Comparison of ENCODE assay signal across 7 mouse cellular contexts in the genomic region with DNA sequence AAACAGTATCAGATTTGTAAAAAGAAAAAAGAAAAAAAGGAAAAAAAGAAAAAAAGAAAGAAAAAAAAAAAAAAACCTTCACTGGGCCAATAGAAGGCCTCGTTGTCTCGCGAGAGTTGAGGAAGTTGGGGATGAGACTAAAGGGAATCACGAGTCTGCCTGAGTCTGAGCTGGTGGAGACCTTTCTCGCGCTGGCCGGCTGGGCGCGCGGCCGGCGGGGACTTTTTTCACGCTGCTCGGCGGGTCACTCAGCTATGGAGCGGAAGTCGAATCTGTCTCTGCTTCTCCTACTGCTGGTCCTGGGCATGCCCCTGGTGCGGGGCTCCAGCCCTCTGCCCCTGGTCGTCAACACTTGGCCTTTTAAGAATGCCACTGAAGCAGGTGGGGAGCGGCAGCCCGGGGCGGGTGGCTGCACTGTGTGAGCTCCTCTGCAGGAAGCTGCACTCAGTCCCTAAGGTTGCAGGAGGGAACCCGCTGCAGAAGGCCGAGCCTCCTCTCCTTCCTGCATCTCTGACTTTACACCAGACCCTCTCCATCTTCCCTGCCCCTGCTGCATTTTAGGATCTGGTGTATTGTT. TPM values are rescaled to one million over a fixed set of nuclear protein-coding genes. Genes with fewer than 3 reads are reported as not detected.
DNase-seq lines count a peak whose midpoint lies in the region; ATAC-seq and TF ChIP-seq lines count a peak whose summit lies in the region.

TSS of gene Aga (plus strand) at position 177 of the 577 bp plus-strand sequence.

- peaks cover 9% of the 10 kb centered on the region for H3K4me1 ChIP-seq in embryonic facial prominence, embryonic 10.5 days
- H3K4me1 ChIP-seq in intestine, postnatal 0 days (replicated peaks; ENCODE audit: control insufficient read depth, insufficient read depth, low read length): 0 out of 2 replicates have a peak, but pooled peaks cover 4% of the 10 kb centered on the region
- H3K4me1 ChIP-seq in midbrain, embryonic 12.5 days: 0 out of 2 replicates have a peak, but pooled peaks cover 6% of the 10 kb centered on the region
- H3K4me1 ChIP-seq in small intestine, adult 2 months (ENCODE audit: control insufficient read depth, insufficient read depth, insufficient read length, low read length): no peaks in the 10 kb centered on the region

- WGBS in embryonic facial prominence, embryonic 10.5 days: under 1% methylated on average over 24 of the region's 24 CpGs
- WGBS in intestine, postnatal 0 days: under 1% methylated on average over 24 of the region's 24 CpGs
- under 1% methylated on average over 24 of the region's 24 CpGs for WGBS in midbrain, embryonic 12.5 days
- WGBS in small intestine, adult 2 months: under 1% methylated on average over 24 of the region's 24 CpGs

- TF ChIP-seq CTCF in intestine, postnatal 0 days (IDR thresholded peaks at IDR 0.05; ENCODE audit: low read depth): no peak
- no peak for TF ChIP-seq CTCF in small intestine, adult 2 months (IDR thresholded peaks at IDR 0.05; ENCODE audit: extremely low read depth, insufficient read length, insufficient replicate concordance, low read depth, low read length)

- H3K4me3 ChIP-seq in embryonic facial prominence, embryonic 10.5 days: peak within 1 kb of the TSS; percentile 66
- peak within 1 kb of the TSS; percentile 67 for H3K4me3 ChIP-seq in intestine, postnatal 0 days (ENCODE audit: low read depth, low read length)
- peak within 1 kb of the TSS; percentile 54 for H3K4me3 ChIP-seq in midbrain, embryonic 12.5 days
- peak within 1 kb of the TSS; percentile 95 for H3K4me3 ChIP-seq in small intestine, adult 2 months (ENCODE audit: low read depth, low read length)

- peak; percentile 99 for ATAC-seq in intestine, postnatal 0 days
- peak; percentile 97 for ATAC-seq in midbrain, embryonic 12.5 days (ENCODE audit: low FRiP score, low read depth)

- peaks cover 15% of the 10 kb centered on the region for H3K36me3 ChIP-seq in embryonic facial prominence, embryonic 10.5 days (replicated peaks)
- peaks cover 20% of the 10 kb centered on the region for H3K36me3 ChIP-seq in intestine, postnatal 0 days (ENCODE audit: control insufficient read depth, insufficient read depth)
- H3K36me3 ChIP-seq in midbrain, embryonic 12.5 days: 0 out of 2 replicates have a peak, but pooled peaks cover 3% of the 10 kb centered on the region
- H3K36me3 ChIP-seq in small intestine, adult 2 months (ENCODE audit: control insufficient read depth, insufficient read depth, low read length): peaks cover 18% of the 10 kb centered on the region; the same call in 1 of the 2 replicates

- H3K9me3 ChIP-seq in embryonic facial prominence, embryonic 10.5 days: no peaks in the 10 kb centered on the region
- H3K9me3 ChIP-seq in intestine, postnatal 0 days (ENCODE audit: control insufficient read depth): no peaks in the 10 kb centered on the region
- no peaks in the 10 kb centered on the region for H3K9me3 ChIP-seq in midbrain, embryonic 12.5 days

- peak; percentile 92 for DNase-seq in adrenal gland, postnatal 10 days
- peak; percentile 90 for DNase-seq in embryonic facial prominence, embryonic 10.5 days (ENCODE audit: low spot score)
- peak; percentile 42 for DNase-seq in gonadal fat pad, adult 2 months (ENCODE audit: low read depth)
- DNase-seq in left cerebral cortex, postnatal 4 days: peak; percentile 89

- intact Hi-C loops in left cerebral cortex, postnatal 4 days (cut with DNase I): no loop called here

- peak within 1 kb of the TSS; percentile 94 for H3K27ac ChIP-seq in embryonic facial prominence, embryonic 10.5 days (replicated peaks)
- peak within 1 kb of the TSS; percentile 79 for H3K27ac ChIP-seq in intestine, postnatal 0 days (ENCODE audit: low read depth, low read length)
- peak within 1 kb of the TSS; percentile 63 for H3K27ac ChIP-seq in midbrain, embryonic 12.5 days (replicated peaks)
- H3K27ac ChIP-seq in small intestine, adult 2 months (ENCODE audit: insufficient read depth, low read depth, low read length): peak within 1 kb of the TSS; percentile 62

- peak within 1 kb of the TSS; percentile 70 for H3K4me2 ChIP-seq in intestine, postnatal 0 days (replicated peaks; ENCODE audit: low read depth)
- H3K4me2 ChIP-seq in midbrain, embryonic 12.5 days (replicated peaks): peak within 1 kb of the TSS; percentile 66

- H3K27me3 ChIP-seq in embryonic facial prominence, embryonic 10.5 days (replicated peaks; ENCODE audit: low read depth, poor library complexity, severe bottlenecking): no peaks in the 10 kb centered on the region
- no peaks in the 10 kb centered on the region for H3K27me3 ChIP-seq in intestine, postnatal 0 days (replicated peaks; ENCODE audit: control insufficient read depth, insufficient read depth, low read length)
- no peaks in the 10 kb centered on the region for H3K27me3 ChIP-seq in midbrain, embryonic 12.5 days
- H3K27me3 ChIP-seq in small intestine, adult 2 months (ENCODE audit: control insufficient read depth, insufficient read depth, low read length): no peaks in the 10 kb centered on the region

- peak within 1 kb of the TSS; percentile 76 for H3K9ac ChIP-seq in intestine, postnatal 0 days (ENCODE audit: low read depth, low read length)
- H3K9ac ChIP-seq in midbrain, embryonic 12.5 days (replicated peaks): peak within 1 kb of the TSS; percentile 79

- 0 out of 2 replicates have a peak, but pooled peaks have one; percentile 27 for TF ChIP-seq POLR2A in small intestine, adult 2 months (IDR thresholded peaks at IDR 0.05; ENCODE audit: low read depth, low read length)

RNA-seq across cellular contexts. Expression of gene Aga, which starts in this region (rescaled TPM):
- total RNA-seq in adrenal gland, postnatal 10 days (2021): 10 to 100 TPM; 29.4 to 33.3 TPM
- 13.8 and 14.6 TPM in 2 replicates for polyA plus RNA-seq in embryonic facial prominence, embryonic 10.5 days (2016; fragmentation: Nextera tagmentation; extraction: Ambion mirVana)
- polyA plus RNA-seq in gonadal fat pad, adult 2 months (2012; rRNA removed): 8.8 and 18.6 TPM in 2 replicates
- 70.1 and 71.7 TPM in 2 replicates for polyA plus RNA-seq in intestine, postnatal 0 days (2015; fragmentation: Nextera tagmentation; extraction: Ambion mirVana)
- 1 to 10 TPM; 4.9 to 5.8 TPM for total RNA-seq in left cerebral cortex, postnatal 4 days (2021)
- polyA plus RNA-seq in midbrain, embryonic 12.5 days (2016; fragmentation: Nextera tagmentation; extraction: Ambion mirVana): 17.6 and 18.9 TPM in 2 replicates
- 1.5 and 1.8 TPM in 2 replicates for polyA plus RNA-seq in small intestine, adult 2 months (2012; rRNA removed)

Comparison
In these comparisons a context has a peak if more than half of its experiments do, and no peak if none do; other contexts are left out.
1. Peak in every context shown above with its lines: DNase-seq, ATAC-seq, H3K4me3 ChIP-seq and H3K27ac ChIP-seq.
2. RNA of gene Aga (total RNA-seq): 29.4 to 33.3 TPM in adrenal gland, postnatal 10 days; 4.9 to 5.8 TPM in left cerebral cortex, postnatal 4 days; every median in the first group is over 4 times any median in the second.
3. DNase-seq: peak in every context shown above with its lines; median percentile 92 in adrenal gland, postnatal 10 days; 90 in embryonic facial prominence, embryonic 10.5 days; 89 in left cerebral cortex, postnatal 4 days; 42 in gonadal fat pad, adult 2 months.